Mouse (Mus musculus) spleen, embryonic (tissue): ENCODE measurements around the gene Hspb6.

Experiments
- CTCF ChIA-PET: fragments of 350-600 bp; sonication (Branson Sonifier 250); formaldehyde crosslinking; loops from one replicate; lab custom pipeline; 2022; lab: Charles Lee

Gene Hspb6

DNA sequence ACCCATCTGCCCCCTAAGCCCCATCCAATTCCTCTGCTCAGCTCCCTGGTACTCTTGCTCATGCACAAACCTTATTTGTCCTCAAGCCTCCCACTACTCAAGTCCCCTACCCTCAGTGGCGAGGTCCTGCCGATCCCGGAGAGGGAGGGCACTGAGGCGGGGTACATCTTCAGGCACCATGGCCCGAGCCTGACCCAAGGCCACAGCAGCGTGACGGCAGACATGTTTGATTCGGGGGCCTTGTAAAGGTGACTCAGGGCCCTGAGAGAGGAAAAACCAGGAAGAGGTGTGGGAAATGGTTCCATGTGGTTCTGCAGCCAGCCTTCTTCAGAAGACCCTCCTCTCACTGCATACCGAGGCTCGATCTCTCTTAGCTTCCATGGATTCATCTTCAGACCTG is 32.4 kb downstream of the Hspb6 start:
- CTCF ChIA-PET: no interaction called here

DNA sequence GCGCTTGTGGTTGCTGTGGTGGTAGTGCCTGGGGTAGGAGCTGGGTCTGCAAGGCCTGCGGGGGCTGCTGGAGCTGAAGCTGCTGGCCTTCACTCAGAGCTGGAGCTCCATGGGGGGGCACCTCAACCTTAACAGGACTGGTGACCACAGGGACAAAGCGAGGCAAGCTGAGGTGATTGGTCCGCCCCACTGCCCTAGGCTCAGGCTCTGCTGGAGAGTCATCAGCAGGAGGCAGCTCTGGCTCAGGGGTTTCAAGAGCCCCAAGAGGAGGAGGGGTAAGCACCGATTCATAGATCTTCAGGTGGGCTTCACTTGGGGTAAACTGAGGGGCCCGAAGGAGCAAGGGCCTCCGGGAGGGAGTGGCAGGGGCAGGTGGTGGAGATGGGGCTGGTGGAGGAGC is 33.2 kb downstream of the Hspb6 start:
- CTCF ChIA-PET: interaction anchor here (0.6 kb wide), 1 partner anchor 62 kb away, joined by 12 read pairs; no protein-coding TSS in a partner anchor

DNA sequence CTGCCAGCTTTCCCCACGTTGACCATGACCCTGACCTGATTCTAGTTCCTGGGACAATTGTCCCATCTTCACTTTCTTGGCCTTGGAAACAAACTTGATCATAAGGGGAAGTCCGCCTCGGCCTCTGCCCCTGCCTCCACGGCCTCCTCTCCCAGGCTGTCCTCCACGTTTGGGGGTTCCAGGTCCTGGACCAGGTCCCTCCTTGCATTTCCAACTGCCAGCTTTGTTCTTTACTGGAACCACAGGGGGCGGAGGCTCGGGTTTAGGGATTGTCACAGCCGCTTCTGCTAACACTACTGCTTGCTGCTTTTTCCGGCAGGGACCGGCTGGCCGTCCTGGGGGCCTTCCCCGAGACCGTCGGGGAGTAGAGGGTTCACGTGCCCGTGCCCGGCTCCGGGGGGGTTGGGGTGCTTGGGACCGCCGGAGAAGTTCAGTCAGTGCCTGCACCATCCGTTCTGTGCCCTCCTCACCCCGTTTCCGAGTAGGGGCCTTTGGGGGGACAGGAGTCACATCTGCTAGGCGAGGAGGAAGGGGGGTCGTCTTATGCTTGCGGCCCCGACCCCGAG is 34.6 kb downstream of the Hspb6 start:
- CTCF ChIA-PET: no interaction called here

DNA sequence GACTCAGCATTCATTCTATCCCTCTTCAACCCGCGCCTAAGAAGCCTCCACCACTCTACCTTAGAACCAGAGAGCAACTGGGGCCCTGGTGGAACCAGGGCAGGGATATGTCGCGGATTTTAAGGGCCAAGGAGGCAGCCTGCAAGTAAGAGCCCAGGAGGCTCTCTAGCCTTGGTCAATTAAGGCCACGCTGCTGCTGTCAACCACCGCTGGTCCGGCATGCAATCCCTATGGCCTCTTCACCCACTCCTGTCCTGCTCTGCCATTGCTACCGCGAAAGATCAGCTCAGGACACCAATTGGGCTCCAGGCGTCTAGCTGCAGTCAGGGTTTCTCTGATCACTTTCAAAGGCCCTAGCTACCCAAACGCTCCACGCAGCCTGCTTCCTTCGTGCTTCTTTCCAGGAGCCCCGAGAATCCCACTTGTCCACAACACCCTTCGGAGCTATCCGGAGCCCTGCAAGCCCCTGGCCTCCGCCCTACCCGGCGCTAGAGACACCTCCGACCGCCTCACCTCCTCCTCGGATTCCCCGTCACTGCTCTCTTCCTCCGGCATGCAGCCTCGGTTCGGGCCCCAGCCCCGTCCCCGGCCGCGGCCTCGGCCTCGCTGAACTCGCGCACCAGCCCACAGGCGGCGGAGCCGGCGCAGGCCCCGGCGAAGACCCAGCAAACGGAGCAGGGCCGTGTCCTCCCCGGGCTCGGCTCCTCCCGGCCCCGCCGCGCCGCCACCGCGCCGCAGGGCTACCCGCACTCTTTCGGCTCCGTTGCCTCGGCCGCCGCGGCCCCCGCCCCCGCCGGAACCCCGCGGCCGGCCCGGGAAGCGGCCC is 36.1 kb downstream of the Hspb6 start:
- CTCF ChIA-PET: no interaction called here

DNA sequence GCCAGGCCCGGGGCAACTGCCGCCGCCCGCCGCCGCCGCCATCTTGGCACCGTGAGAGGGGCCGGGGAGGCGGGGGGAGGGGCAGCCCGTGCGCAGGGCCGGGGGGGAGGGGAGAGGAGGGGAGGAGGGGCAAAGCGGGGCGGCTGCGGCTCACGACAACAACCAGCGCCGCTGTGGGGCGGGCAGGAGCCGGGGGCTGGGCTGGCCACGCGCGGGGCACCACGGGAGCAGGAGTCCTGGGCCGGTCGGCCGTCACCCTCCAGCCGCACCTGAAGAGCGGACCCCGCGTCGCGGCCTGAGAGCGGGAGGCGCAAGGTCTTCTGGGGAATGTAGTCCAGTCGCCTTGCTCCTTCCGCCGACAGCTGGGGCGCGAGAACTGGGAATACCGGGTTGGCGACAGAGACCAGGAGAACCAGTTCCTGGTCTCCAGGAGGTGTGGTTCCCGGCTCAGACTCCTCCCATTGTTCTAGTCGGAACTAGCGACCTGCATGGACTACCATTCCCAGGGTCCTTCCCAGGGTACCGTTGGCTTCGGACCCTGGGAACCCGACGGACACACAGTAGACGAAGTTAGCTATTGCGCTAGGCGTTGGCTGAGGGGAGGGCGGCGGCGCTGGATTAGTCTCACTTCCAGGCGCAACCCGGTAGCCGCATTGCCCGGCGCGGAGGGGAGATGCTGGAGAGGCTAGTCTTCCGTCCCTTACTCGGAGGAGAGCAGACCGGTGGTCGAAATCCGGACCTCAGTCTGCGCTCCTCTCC is 36.9 kb downstream of the Hspb6 start, which contains the start of gene Kmt2b:
TSS of gene Kmt2b (minus strand) at position 51 of the 759 bp plus-strand sequence.
- CTCF ChIA-PET: no interaction called here

DNA sequence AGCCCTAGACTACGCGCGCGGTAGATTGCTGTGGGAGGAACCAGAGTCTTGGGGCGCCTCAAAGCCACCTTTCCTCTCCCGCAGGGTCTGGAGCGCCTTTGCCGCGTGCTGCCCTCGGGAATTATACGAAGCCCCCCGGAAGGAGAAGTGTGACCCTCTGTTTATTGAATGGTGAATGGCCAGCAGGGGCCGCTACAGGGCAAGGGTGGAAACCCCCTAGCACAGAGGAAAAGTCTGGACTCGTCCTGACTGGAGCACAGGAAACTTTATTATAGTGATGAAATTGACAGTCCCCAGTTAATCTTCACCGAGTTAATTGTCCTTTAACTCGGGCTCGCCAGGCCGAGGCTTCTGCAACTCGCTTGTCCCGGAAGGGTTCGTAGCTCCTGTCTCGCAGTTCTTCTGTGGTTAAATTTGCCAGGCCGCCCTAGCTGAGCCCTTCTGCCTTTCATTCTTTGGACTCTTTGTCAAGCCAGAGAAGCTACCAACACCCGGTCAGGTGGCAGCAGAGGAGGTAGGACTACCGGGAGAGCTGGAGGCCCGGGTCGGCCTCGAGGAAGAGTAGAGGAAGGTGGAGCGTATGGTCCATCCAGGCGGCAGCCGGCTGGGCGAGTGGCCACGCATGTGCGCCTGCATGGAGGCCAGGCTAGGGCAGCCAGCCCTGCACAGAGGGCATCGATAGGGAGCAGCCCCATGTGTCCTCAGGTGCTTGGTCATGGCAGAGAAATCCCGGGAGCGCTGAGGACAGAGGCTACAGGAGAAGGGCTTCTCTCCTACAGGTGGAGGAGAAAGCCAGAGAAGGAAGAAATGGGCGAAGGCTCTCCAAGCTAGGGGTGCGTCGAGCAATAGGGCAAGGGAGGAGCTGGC is 37.7 kb downstream of the Hspb6 start:
- CTCF ChIA-PET: interaction anchor here (0.6 kb wide), 1 partner anchor 151 kb away, joined by 3 read pairs; no protein-coding TSS in a partner anchor

DNA sequence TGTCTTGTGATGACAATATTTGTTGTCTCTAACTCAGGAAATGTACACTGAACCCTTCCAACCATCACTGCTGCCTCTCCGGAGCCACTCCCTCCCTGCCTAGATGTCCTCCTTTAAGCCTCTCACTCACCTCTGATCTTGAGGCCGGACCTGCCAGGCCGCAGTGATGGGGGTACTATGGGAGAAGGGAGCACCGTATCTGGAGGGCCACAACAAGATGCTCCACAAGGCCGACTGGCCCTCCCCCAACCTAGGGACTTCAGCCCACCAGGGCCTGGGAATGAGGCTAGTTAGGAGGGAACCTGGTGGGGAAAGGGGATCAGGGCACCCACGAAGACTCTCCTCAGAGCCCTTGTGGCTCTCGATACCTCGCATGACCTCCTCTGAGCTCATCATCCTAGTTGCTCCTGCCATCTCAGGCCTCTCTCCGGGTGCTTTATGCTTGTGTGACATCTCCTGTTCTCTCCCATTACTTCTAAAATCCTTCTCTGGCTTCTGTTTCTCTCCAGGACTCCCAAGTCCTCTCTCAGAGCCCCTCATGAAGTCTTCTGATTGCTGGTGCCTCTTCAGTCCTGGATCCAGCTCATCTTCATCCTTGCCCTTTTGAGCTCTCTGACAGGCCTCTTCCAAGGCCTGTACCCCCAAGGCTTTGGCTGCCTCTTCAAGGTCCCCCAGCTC is 39.1 kb downstream of the Hspb6 start:
- CTCF ChIA-PET: no interaction called here

DNA sequence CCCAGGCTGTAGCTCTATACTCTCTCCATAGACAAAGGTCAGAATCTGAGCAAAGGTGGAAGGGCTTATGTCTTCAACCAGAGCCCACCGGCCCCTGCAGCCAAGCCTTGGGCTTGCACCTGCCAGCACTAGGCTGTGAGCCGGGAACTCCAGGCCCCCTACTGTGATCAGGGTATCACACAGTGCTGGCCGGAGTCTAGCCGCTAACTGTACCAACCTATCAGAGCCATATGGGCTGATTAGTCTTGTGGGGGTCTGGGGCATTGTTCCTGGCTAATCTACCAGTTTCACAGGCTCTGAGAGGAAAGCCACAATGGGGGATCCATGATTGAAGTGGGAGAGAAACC is 39.6 kb downstream of the Hspb6 start:
- CTCF ChIA-PET: no interaction called here

DNA sequence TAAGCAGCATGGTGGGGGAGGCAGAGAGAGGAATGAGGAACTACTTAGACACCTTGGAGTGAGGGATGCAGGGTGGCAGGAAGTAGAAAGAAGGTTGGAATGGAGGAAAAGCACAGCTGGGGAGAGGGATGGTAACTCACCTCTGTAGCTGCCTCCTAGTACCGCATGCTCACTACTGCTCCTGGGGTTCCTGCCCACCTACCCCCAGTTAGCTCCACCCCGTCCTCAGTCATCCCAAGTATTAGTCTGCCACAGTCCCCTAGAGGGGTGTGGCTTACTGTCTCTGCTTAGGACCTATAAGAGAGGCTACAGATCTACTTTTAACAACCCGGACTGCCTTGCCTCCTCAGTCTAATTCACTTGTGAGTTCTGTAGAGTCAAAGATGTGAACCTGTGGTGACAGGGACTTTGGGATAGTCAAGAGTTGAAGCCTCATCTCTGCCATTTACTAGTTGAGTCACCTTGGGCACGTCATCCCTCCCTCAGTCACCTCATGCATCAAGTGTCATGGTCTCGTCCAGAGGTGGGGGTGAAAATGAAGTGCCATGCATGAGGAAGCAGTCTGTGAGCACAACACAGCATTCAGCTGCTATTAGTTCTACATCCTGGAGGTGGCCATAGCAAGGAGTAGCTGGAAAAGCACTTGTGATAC is 40.9 kb downstream of the Hspb6 start:
- CTCF ChIA-PET: interaction anchor here (0.5 kb wide), 1 partner anchor 30 kb away, joined by 5 read pairs; the partner anchor contains the start of genes Gm49396, Psenen and U2af1l4

DNA sequence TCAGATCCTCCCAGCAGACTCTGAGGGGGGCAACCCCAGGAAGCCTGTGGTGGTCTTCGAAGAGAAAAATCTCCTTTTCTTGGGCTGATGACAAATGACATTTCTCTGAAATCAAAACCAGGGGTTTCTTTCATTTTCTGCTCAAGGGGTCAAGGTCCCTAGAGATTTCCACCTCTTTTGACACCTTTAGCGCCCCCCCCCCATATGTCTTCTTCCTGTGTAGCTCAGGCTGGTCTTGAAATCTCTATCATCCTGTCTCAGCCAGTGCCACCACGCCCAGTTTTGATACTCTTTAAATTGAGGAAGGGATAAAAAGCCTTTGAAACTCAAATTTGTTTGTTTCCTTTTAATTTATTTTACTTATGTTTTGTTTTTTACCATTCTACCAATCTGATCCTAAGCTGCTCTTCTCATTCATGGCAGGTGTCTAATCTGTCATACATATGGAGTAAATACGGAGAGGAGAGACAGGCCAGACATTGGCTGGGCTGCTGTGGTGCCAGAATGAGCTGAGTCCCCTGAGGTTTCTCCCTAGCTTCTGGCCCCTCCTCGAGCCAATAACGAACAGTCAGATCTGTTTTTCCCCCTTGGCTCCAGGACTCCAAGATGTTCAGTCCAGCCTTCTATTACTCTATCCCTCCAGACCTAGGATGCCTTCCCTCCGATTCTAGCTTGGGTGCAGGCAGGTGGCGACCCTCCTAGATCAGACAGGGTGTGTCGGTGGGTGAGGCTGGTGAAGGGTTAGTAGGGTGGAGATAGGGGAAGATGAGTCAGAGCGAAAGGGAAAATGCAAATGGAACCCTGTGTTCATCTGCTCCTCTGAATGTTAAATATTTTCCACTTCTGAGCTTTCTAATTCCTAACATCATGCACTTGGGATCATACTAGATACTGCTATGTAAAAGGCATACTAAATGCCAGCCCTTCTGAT is 41.9 kb downstream of the Hspb6 start:
- CTCF ChIA-PET: interaction anchor here (1.0 kb wide), 1 partner anchor 21 kb away, joined by 4 read pairs; no protein-coding TSS in a partner anchor

DNA sequence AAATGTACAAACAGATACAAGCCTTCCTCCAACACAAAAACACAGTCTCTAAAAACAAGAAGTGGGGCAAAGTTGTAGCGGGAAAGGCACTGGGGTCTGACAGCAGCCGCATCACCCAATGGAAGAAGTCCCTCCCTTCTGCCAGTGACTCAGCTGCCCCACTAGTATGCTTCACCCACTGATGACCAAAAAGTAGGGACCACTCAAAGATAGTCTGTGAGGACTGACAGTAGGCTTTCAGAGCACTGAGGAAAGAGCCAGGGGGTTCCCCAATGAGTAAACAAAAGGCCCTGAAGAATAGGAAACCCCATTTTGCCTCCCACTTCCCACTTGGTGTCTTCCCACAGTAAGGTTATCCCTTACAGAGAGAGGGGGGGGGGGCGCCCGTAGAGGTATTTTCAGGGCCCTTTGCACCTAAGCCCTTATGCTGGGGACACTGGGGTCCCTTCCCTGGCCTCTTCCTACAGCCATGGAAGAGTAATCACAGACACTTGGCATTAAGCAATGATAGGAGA is 42.6 kb downstream of the Hspb6 start:
- CTCF ChIA-PET: interaction anchor here (1.0 kb wide), 1 partner anchor 20 kb away, joined by 4 read pairs; no protein-coding TSS in a partner anchor

DNA sequence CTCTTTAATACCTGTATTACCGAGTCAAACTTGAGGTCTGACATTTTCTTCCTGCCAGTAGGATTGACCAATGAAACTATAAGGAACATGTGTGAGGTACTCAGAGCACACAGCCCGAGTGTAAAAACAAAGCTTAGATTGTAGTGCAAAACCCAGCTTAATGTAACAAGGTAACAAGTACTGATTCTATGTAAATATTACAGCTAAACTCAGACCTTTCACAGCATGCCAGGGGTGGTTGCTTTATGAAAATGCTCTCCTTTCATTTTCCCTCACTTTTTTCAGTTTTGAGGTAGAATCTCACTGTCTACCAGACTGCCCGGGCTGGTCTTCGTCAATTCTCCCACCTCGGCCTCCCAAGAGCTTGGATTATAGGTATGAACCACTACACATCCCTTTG is 44.1 kb downstream of the Hspb6 start:
- CTCF ChIA-PET: interaction anchor here (0.7 kb wide), 1 partner anchor 30 kb away, joined by 3 read pairs; the partner anchor contains the start of gene Cox6b1

DNA sequence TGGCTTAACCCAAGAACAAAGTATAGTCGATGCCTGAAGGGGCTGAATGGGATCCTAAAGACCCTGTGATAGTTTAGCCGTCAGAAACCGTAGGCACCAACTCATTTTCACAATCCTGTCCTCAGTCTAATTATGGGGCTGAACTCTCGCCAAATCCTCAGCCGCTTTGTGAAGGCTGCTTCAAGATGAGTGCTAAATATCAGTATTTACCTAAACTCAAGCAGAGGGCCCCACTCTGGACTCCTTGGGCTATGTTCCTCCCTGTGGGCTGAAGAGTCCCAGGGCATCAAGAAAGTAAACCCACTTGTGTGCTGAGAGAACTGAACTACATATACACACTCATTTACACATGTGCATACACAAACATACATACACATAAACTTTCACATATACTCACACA is 44.8 kb downstream of the Hspb6 start:
- CTCF ChIA-PET: interaction anchor here (0.7 kb wide), 1 partner anchor 29 kb away, joined by 3 read pairs; the partner anchor contains the start of gene Cox6b1

DNA sequence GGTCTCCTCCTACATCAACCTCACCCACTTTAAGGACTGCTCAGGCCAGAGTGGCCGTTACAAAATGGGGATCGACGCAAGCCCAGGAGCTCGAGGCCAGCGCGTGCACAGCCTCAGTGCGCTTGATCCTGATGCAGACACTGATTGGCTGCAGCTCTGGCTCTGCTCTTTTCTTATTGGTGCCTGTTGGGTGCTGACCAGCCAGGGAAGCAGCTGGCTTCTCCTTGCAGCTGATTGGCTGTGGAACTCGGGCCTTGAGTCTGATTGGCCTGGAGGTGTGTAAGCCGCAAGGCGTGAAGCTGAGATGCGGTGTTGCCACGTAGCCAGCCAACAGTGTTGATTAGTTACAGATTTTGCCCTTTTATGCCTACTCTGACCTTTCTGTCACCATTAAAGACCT is 46.8 kb downstream of the Hspb6 start, which contains the start of gene Zbtb32:
TSS of gene Zbtb32 (minus strand) at position 124 of the 400 bp plus-strand sequence.
- CTCF ChIA-PET: no interaction called here

DNA sequence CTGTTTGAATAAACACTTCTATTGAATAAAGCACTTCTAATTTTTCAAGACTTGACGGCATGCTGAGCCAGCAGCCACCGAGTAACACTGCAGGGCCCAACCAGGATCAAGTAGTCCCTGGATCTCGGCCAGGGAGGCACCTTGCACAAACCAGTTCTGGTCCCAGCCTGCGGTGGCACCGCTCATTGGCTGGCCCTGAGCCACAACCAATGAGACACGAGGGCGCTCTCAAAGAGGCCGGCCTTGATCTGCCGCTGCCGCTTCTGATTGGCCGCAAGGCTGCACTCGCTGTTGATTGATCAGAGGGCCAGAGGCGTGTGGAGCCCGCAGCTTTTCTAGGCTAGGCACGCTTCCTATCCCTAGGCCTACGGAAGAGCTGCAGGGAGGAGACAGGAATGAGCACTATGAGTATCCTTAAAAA is 48.0 kb downstream of the Hspb6 start:
- CTCF ChIA-PET: no interaction called here

DNA sequence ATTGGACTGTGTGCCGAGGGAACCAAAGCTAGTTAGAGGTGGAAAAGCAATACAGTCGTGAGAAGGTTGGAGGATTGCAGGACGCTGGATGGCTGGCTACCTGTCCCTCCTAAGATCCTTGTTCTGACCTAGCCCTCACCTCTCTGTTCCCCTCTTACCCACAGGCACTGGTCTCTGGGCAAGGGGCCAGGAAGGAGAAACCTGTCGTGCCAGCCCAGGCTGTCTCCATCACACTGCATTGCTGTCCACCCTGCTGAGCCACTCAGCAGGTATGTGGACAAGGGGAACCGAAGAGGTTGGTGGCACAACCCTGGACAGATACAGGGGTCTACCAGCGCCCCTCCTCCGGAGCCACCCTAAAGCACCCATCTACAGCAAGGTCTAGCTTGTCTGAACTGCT is 48.7 kb downstream of the Hspb6 start:
- CTCF ChIA-PET: no interaction called here

DNA sequence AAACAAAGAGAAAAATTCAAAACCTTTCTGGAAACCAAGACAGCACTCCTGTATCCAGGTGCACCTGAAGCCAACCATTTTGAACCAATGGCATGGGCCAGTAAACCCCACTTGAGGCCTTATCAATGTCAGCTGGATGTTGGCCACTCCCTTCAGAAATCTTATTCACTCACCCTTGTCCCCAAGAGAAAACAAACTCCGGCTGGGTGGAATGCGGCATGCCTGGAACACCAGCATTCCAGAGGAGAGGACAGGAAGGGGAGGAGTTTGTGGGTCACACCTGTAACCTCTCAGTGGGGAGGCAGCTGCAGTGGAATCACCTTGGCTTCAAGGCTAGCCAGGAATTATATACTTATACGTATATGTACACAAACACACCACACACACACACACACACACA is 50.6 kb downstream of the Hspb6 start:
- CTCF ChIA-PET: no interaction called here

DNA sequence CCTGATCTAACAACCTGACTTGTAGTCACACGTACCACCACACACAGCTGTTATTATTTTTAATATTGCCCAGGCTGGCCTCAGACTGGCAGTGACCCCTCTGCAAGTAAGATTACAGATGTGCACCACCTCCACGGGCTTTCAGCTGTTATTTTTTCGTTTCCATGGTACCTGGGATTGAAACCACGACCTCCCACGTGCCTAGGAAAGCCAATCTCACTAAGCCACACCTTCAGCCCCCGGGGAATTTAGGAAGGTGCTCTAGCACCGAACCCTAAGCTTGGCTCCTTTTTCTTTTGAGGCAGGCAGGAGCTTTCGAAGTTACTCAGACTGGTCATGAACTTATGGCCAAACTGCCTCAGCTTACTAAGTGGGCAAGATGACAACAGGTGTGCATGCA is 52.4 kb downstream of the Hspb6 start:
- CTCF ChIA-PET: interaction anchor here (0.6 kb wide), 1 partner anchor 10 kb away, joined by 7 read pairs; no protein-coding TSS in a partner anchor
